Mouse (Mus musculus): Measurements from ENCODE around the gene Apoc2. TPM values are rescaled to one million over a fixed set of nuclear protein-coding genes. Genes with fewer than 3 reads are reported as not detected.
A peak's percentile ranks its signal among the peaks of the same experiment; 100 is the strongest.

The Apoc2 gene
- polyA plus RNA-seq, 1 experiment from 2014 or later = not detected

- ATAC-seq (ENCODE audit: low FRiP score) = no peak
- peaks cover 8% of the 10 kb centered on the region; the same call in 1 of the 2 replicates for H3K9me3 ChIP-seq (replicated peaks)
- no peak overlapping the region for H3K27ac ChIP-seq
- no peaks in the 10 kb centered on the region for H3K27me3 ChIP-seq
- H3K4me1 ChIP-seq = peaks cover 25% of the 10 kb centered on the region
- peak overlapping the region; percentile 31 for H3K4me3 ChIP-seq
- peak overlapping the region; percentile 62 for H3K9ac ChIP-seq
- H3K36me3 ChIP-seq = peaks cover 15% of the 10 kb centered on the region; the same call in 1 of the 2 replicates
- H3K4me2 ChIP-seq (replicated peaks) = peak overlapping the region; percentile 69
- 2% methylated on average over 28 of the region's 28 CpGs for WGBS
Observed at GRCm38 (mm10) chr7:19697949-19698906, 20.5 kb upstream of the Apoc2 start.

DNA sequence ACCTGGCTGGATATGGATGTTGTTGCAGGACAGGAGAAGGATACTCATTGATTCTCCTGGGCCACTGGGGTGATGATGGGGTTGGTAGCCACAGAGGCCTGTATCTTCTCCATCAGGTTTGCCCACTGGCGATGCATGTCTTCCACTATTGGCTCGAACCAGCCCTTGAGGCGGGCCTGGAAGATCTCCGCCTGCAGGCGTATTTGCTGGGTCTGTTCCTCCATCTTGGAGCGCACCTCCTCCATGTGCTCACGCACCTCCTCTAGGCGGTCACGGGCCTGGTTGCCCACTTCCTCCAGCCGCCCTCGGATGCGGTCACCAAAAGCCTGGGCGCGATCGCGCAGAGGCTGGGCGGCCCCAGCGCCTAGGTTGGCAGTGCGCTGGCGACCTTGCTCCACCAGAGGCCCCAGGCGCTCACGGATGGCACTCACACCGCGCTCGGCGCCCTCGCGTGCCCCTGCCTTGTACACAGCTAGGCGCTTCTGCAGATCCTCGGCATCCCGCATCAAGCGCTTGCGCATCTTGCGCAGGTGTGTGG, 18.7 kb upstream of the Apoc2 start:
- Histone ChIP-seq H3K27me3 (no peaks in the 10 kb centered on the region), H3K4me1 (peaks cover 24% of the 10 kb centered on the region), H3K4me3 (no peak overlapping the region), H3K9me3 (replicated peaks) (peaks cover 8% of the 10 kb centered on the region; the same call in 1 of the 2 replicates), H3K4me2 (replicated peaks) (no peak overlapping the region), H3K9ac (no peak overlapping the region), H3K36me3 (peaks cover 7% of the 10 kb centered on the region; the same call in 1 of the 2 replicates), H3K27ac (no peak overlapping the region)
- no peak for ATAC-seq (ENCODE audit: low FRiP score)
- WGBS = 94% methylated on average over 34 of the region's 34 CpGs

GRCm38 (mm10) chr7:19695881-19696280, 18.1 kb upstream of the Apoc2 start:
- peaks cover 7% of the 10 kb centered on the region; the same call in 1 of the 2 replicates for H3K36me3 ChIP-seq
- no peaks in the 10 kb centered on the region for H3K27me3 ChIP-seq
- H3K4me2 ChIP-seq (replicated peaks) = no peak overlapping the region
- ATAC-seq (ENCODE audit: low FRiP score) = no peak
- H3K4me1 ChIP-seq = peaks cover 22% of the 10 kb centered on the region
- no peak overlapping the region for H3K4me3 ChIP-seq
- H3K9me3 ChIP-seq (replicated peaks) = peaks cover 8% of the 10 kb centered on the region; the same call in 1 of the 2 replicates
- H3K27ac ChIP-seq = no peak overlapping the region
- 84% methylated on average over 6 of the region's 6 CpGs for WGBS
- no peak overlapping the region for H3K9ac ChIP-seq

DNA sequence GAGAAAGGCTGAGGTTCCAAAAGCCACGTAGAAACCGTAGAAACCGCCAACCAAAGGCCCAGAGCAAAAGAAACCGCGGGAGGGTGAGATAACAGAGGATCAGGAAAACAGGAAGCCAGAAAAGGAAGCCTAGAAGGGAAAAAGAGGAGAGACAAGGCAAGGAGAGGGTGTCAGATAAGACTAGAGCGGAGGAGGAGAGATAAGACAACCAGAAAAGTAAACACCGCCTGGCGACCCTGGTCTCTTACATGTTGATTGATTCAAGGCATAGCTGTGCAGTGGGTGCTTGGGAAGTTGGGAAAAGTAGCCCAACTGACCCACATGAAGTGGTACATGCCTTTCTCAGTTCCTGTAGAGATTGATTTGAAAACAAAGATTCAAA, 17.5 kb upstream of the Apoc2 start:
- no peak overlapping the region for H3K4me2 ChIP-seq (replicated peaks)
- WGBS = 52% methylated on average over 8 of the region's 8 CpGs

GRCm38 (mm10) chr7:19694336-19695212, 16.8 kb upstream of the Apoc2 start:
- H3K36me3 ChIP-seq = peaks cover 7% of the 10 kb centered on the region; the same call in 1 of the 2 replicates

More for the DNA sequence above, 17.5 kb upstream of the Apoc2 start:
- Histone ChIP-seq H3K4me3 (no peak overlapping the region), H3K27ac (no peak overlapping the region), H3K27me3 (no peaks in the 10 kb centered on the region), H3K9ac (no peak overlapping the region), H3K9me3 (replicated peaks) (peaks cover 8% of the 10 kb centered on the region; the same call in 1 of the 2 replicates), H3K4me1 (peaks cover 22% of the 10 kb centered on the region), H3K36me3 (peaks cover 7% of the 10 kb centered on the region; the same call in 1 of the 2 replicates)
- ATAC-seq (ENCODE audit: low FRiP score) = no peak

DNA sequence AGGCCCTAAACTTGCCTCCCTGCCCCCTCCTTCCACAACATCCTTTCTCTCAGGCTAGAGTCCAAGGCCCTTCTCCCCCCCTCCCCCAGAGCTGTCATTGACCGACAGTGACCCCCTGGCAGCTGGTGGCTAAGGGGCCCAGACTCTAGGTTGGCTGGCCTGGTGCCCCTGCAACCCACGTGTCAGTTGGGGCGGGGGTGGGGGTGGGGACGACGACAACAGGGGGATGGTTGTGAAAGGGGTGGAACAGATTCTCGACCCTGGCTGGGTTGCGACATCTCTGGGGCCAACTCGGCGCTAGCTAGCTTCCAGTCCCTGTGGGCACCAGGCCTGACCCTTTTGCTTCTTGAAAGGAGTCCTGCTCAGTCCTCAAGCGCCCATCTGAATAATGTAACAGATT, 15.7 kb upstream of the Apoc2 start:
- peaks cover 8% of the 10 kb centered on the region; the same call in 1 of the 2 replicates for H3K9me3 ChIP-seq (replicated peaks)
- H3K4me3 ChIP-seq = no peak overlapping the region
- no peak for ATAC-seq (ENCODE audit: low FRiP score)
- H3K27me3 ChIP-seq = no peaks in the 10 kb centered on the region
- 18% methylated on average over 10 of the region's 10 CpGs for WGBS
- no peak overlapping the region for H3K27ac ChIP-seq
- peaks cover 10% of the 10 kb centered on the region; the same call in 1 of the 2 replicates for H3K4me1 ChIP-seq
- H3K4me2 ChIP-seq (replicated peaks) = no peak overlapping the region
- H3K9ac ChIP-seq = no peak overlapping the region
- H3K36me3 ChIP-seq = peaks cover 7% of the 10 kb centered on the region; the same call in 1 of the 2 replicates

More at GRCm38 (mm10) chr7:19694336-19695212, 16.8 kb upstream of the Apoc2 start:
- 88% methylated on average over 10 of the region's 10 CpGs for WGBS
- Histone ChIP-seq H3K9ac (no peak overlapping the region), H3K4me1 (peaks cover 22% of the 10 kb centered on the region), H3K4me3 (no peak overlapping the region), H3K27me3 (no peaks in the 10 kb centered on the region), H3K4me2 (replicated peaks) (no peak overlapping the region), H3K9me3 (replicated peaks) (peaks cover 8% of the 10 kb centered on the region; the same call in 1 of the 2 replicates), H3K27ac (no peak overlapping the region)
- ATAC-seq (ENCODE audit: low FRiP score) = no peak

- WGBS = 57% methylated on average over 28 of the region's 28 CpGs
- Histone ChIP-seq H3K9me3 (replicated peaks) (peaks cover 8% of the 10 kb centered on the region; the same call in 1 of the 2 replicates), H3K4me3 (no peak within 1 kb of the TSS), H3K4me1 (peaks cover 5% of the 10 kb centered on the region; the same call in 1 of the 2 replicates), H3K9ac (no peak within 1 kb of the TSS), H3K4me2 (replicated peaks) (no peak within 1 kb of the TSS), H3K27ac (no peak within 1 kb of the TSS), H3K27me3 (no peaks in the 10 kb centered on the region), H3K36me3 (peaks cover 7% of the 10 kb centered on the region; the same call in 1 of the 2 replicates)
- no peak for ATAC-seq (ENCODE audit: low FRiP score)
Observed at GRCm38 (mm10) chr7:19691873-19692865, 14.4 kb upstream of the Apoc2 start, which contains the start of gene Apoc1. Gene Apoc1 (minus strand): TSS chr7:19692660.

DNA sequence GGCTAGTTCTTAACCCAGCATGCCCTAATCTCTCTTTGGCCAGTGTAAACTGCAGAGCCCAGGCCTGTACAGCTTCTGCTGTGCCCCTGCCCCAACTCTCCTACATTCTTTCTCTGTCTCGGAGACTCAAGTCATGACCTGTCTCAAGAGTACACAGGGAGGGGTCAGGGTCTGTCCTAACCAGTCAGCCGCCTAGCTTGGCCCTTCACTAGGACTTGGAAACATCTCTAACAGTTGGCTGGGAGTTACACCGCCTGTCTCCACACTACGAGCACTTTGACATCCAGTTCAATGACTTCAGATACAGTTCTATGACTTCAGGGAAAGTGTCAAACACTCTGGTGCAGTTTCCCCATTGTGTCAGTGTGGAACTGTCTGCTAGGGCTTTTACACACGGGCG, 13.7 kb upstream of the Apoc2 start:
- no peak overlapping the region for H3K27ac ChIP-seq
- peaks cover 2% of the 10 kb centered on the region; the same call in 1 of the 2 replicates for H3K36me3 ChIP-seq
- no peak for ATAC-seq (ENCODE audit: low FRiP score)
- 72% methylated on average over 6 of the region's 6 CpGs for WGBS
- 0 out of 2 replicates have a peak, but pooled peaks cover 2% of the 10 kb centered on the region for H3K9me3 ChIP-seq (replicated peaks)
- no peaks in the 10 kb centered on the region for H3K27me3 ChIP-seq
- no peak overlapping the region for H3K9ac ChIP-seq
- no peak overlapping the region for H3K4me2 ChIP-seq (replicated peaks)
- peaks cover 5% of the 10 kb centered on the region; the same call in 1 of the 2 replicates for H3K4me1 ChIP-seq
- no peak overlapping the region for H3K4me3 ChIP-seq

- ATAC-seq (ENCODE audit: low FRiP score) = no peak
- Histone ChIP-seq H3K9me3 (replicated peaks) (no peaks in the 10 kb centered on the region), H3K4me2 (replicated peaks) (no peak overlapping the region), H3K4me1 (peaks cover 5% of the 10 kb centered on the region; the same call in 1 of the 2 replicates), H3K36me3 (no peaks in the 10 kb centered on the region), H3K4me3 (no peak overlapping the region), H3K27me3 (no peaks in the 10 kb centered on the region), H3K9ac (no peak overlapping the region), H3K27ac (no peak overlapping the region)
- 92% methylated on average over 4 of the region's 4 CpGs for WGBS
Observed at GRCm38 (mm10) chr7:19690845-19691244, 13.1 kb upstream of the Apoc2 start.

DNA sequence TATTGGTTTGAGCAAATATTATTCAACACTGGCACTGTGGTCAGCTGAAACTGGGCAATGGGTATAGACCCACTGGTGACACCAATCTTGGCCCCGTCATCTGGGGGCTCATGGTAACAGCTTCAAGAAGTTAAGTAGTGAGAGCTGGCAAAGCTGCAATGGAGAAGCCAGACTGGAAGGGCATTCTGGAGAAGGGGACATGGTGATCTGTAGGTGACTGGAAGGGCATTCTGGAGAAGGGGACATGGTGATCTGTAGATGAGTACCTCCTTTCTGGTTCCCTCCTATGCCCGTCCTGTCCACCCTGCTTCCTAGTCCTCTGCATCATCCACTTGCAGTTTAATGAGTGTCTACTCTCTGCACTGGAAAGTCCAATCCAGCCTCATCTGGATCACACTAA, 10.9 kb upstream of the Apoc2 start:
- H3K27ac ChIP-seq = no peak overlapping the region
- H3K9ac ChIP-seq = no peak overlapping the region
- WGBS = 91% methylated on average over 2 of the region's 2 CpGs
- no peaks in the 10 kb centered on the region for H3K36me3 ChIP-seq
- H3K4me2 ChIP-seq (replicated peaks) = no peak overlapping the region
- peaks cover 5% of the 10 kb centered on the region; the same call in 1 of the 2 replicates for H3K4me1 ChIP-seq
- H3K27me3 ChIP-seq = no peaks in the 10 kb centered on the region
- H3K9me3 ChIP-seq (replicated peaks) = no peaks in the 10 kb centered on the region
- H3K4me3 ChIP-seq = no peak overlapping the region
- ATAC-seq (ENCODE audit: low FRiP score) = no peak

Data from hindbrain, embryonic 12.5 days (tissue).